Mouse (Mus musculus) c-Kit-negative CD71-positive TER-119-positive erythroid progenitor cells, embryonic 14.5 days (primary cell): ENCODE data around the gene Adamtsl4.
A peak's percentile ranks its signal among the peaks of the same experiment; 100 is the strongest.

Experiments
- DNase-seq: peaks from one replicate; pipeline ENCODE4 v3.0.0-alpha.2; 2013; ENCODE audit warnings: low read depth, low spot score

Adamtsl4 gene

DNA sequence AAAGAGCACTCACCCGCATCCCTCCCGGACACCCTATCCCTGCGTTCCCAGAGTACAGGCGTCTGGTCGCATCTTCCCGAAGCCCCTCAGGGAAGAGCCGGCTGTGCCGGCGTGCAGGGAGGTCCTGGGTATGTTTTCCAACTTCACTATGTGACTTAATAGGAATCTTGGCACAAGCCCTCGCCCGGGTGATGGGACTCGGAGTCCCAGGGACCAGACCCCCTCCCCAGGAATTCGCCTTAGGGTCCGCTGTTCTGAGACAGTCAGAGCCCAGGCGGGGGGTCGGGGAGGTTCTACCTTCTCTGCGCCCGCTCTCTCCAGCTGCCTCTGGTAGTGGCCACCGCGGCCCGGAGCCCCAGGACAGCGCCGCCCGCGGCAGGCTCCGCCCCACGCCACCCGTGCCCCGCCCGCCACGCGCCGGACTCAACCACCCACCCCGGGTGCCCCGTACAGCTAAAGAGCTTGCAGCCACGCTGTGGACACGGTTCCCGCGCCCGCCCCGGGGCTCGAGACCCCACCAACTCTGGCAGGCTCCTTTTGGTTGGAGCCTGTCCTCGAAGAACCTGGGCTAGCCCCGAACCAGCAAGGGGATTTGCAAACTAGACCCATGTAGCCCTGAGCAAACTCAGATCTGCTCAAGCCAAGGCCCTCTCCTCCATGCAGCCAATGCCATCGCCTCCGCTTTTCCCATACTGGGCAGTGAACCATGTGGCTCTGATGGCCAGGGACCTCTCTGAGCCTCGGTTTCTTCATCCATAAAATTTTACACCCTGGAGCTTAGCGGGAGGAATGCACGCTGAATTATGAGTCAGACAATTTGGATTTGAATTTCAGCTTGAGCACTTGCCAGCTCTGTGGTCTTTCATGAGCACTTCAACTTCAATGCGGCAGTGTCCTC is at the start of gene Adamtsl4:
Gene Adamtsl4 (minus strand): TSS at position 394 of the 898 bp plus-strand sequence.
- no peak for DNase-seq

DNA sequence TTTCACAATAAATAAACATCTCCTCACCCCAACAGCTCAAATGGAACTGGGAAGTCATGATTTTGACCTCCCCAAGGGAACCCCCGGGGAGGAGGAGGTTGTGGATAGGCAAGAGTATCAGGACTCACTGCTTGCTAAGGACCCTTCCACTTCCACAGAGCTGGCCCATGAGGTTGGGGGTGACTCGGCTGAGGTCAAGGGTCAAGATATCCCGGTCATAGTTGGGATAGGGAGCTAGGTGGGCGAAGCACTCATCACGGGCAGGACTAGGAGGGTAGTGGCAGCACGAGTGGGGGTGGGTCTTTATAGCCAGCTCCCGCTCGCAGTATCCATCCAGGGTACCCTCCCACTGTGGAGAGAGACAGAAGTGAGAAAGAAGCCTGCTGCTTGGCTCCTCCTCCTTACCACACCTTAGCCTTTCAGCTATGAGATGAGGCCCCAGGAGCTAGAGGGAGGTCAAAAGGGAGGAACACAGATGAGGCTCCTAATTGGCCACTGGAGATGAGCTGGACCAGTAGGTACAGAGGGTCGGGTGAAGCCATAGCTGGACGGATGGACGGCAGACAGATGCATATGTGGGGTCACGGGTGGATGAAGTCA is 47.5 kb upstream of the Adamtsl4 start:
- no peak for DNase-seq

- peak; percentile 31 for DNase-seq
Observed at GRCm38 (mm10) chr3:95734092-95734702, 46.5 kb upstream of the Adamtsl4 start.

DNA sequence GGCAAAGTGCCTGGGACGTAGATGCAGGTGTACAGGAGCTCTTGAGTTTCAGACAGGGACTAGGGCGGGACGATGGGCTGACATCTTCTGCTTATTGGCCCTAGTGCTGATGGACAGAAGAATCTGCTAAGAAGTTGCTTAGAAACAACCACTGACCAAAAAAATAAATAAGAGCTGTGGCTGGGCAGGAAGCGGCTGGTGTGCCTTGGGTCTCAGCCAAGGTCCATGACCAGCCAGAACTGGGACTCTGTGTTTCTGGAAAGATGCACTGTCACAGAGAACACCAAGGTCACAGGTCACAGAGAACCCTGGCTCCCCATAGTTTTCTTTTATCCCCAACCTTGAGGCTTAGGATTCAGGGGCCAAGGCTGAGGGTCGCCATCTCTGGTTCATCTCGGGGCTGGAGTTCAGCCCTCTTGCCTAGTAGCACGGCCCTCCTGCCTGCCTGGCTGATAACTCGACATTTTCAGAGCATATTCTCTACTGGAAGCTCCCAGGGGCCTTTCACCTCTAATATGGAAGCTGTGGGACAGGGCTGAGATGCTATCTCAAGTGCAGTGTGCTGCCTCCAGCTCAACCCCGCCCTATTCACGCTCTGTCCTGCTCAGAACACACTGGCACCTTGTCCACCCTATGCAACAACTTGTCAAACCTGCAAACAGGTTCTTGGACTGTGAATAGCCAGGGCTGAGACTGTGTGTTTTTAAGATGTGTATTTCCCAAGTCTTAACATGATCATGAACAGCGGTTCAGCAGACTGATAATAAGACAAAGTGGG is 45.2 kb upstream of the Adamtsl4 start:
- no peak for DNase-seq

DNA sequence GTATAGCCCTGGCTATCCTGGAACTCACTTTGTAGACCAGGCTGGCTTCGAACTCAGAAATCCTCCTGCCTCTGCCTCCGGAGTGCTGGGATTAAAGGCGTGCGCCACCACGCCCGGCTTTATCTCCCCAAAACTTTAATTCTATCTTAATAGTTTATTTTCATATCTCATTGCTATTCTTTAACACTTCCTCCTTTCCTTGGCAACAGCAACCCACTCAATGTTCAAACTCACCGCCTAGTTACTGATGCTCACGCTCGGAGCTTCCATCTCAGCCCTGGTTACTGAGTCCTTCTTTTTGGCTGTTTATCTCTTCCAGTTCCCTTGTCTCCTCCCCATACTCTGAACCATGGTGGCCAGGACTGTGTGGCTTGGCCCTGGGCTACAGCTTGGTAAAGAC is 44.6 kb upstream of the Adamtsl4 start:
- DNase-seq, result no peak

- no peak for DNase-seq
Observed at GRCm38 (mm10) chr3:95731802-95732201, 44.1 kb upstream of the Adamtsl4 start.

GRCm38 (mm10) chr3:95730431-95730830 is 42.7 kb upstream of the Adamtsl4 start:
- DNase-seq, result no peak

DNA sequence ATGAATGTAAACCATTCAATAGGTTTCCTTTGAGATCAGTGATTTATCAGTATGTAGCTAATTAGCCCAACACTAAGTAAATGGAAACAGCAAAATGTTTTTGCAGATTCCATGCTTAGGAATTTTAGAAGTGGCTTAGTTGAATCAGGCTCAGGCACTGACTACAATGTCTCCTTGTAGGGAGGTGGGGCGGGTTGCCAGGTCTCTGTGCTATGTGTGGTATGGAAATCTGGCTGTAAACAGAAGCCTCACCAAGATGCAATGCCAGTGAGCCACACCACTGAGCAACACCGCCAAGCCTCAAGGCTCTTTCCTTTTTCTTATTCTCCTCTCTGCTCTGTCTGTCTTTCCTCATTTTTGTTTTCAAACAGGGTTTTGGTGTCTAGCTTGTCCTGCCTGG is 41.2 kb upstream of the Adamtsl4 start:
- no peak for DNase-seq

- no peak for DNase-seq
Observed at GRCm38 (mm10) chr3:95726696-95727358, 39.1 kb upstream of the Adamtsl4 start.

- DNase-seq, result no peak
Observed at GRCm38 (mm10) chr3:95725863-95726262, 38.1 kb upstream of the Adamtsl4 start.

GRCm38 (mm10) chr3:95722386-95722785 is 34.7 kb upstream of the Adamtsl4 start:
- DNase-seq, result no peak

DNA sequence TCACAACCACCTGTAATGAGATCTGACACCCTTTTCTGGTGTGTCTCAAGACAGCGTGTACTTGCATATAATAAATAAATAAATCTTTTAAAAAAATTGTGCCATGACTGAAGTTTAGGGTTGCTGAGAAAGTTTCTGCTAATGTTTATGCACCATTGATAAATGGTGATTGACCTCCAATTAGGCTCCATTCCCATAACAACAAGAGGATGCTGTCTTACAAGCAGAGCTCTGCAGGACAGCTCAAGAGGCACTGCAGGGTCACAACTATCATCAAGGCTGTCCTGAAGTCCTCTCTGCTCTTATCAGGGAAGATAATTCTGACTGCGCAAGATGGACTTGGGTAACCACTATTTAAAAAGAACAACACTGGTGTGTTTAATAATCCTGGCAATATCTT is 30.4 kb upstream of the Adamtsl4 start:
- no peak for DNase-seq

DNA sequence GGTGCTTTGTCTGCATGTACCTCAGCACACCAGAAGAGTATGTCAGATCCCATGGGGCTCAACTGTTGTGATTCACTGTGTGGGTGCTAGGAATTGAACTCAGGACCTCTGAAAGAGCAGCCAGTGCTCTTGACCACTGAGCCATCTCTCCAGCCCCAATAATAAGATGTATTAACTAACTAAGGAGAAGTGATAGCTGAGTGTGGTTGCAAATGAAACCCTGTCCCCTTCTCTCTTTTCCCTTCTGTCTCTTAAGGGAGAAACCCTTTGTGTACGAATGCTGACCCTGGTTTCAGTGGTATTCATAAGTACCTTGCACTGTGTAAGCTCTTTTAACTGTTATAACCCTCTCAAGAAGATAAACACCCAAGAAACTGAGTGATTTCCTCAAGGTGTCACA is 28.4 kb upstream of the Adamtsl4 start:
- DNase-seq, result no peak

- DNase-seq, result no peak
Observed at GRCm38 (mm10) chr3:95709967-95710366, 22.2 kb upstream of the Adamtsl4 start.

GRCm38 (mm10) chr3:95709044-95709443 is 21.3 kb upstream of the Adamtsl4 start:
- DNase-seq, result no peak

DNA sequence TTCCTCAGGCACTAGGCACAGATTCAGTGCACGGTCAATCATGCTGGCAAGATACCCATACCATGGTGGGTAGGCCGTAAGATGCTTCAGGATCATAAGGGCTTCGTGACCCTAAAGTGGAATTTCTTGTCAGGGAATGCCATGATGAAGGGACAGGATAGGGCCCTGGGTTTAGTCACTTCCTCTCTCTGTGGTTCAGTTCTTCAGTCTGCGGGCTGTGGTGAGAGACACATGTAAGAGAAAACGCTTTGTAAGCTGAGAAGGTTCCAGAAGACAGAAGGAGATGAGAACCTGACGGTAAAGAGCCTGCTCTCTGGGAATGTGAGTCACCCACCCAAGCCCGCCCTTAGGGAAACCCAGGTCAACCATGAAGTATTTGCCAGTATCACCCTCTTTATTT is 19.8 kb upstream of the Adamtsl4 start:
- DNase-seq, result no peak

DNA sequence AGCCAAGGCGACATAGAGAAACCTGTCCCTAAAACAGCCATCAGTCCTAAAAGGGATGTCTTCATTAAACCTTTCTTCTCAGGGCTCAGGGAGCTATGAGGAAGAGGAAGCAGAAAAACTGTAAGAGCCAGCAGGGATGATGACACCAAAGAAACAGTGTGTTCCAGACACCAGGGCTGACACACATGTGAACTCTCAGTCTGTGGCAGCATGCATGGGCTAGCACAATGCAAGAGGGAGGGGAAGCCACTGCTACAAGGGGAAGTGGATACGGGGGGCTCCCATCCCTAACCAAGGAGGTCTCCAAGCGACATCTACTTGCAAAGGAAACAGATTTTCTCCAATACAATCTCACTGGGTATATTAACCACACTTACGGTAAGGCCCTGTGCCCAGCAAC is 18.6 kb upstream of the Adamtsl4 start:
- no peak for DNase-seq

DNA sequence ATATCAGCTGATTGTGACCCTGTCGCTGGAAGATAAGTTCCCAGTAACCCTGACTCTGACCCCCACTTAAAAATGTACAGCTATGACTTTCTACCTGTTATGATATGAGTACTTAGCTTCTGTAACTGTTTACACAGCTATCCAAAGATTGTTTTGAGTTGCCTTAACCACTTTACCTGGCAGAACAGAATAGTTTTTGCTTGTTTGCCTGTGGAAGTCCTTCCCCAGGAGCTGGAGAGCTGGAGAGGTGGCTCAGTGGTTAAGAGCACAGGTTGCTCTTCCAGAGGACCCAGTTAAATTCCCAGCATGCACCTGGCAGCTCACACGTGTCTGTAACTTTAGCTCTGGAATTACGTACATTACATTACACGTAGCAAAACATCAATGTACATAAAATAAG is 16.9 kb upstream of the Adamtsl4 start:
- no peak for DNase-seq

DNA sequence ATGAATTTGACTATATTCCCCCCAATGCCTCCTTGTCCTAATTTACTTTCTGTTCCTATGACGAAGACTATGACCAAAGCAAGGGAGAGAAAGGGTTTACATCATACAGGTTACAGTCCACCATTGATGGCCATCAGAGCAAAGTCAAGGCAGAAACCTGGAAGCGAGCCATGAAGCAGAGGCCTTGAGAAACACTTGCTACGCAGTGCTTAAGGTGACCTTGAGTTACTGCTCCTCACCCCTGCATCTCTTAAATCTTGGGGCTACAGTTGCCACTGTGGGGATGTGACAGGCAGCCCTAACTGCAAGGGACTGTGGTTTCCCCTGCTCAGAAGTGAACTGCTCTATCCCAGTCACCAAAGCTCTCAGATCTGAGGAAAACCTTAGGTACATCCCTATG is 15.6 kb upstream of the Adamtsl4 start:
- DNase-seq, result no peak

GRCm38 (mm10) chr3:95701877-95702540 is 14.3 kb upstream of the Adamtsl4 start:
- no peak for DNase-seq

DNA sequence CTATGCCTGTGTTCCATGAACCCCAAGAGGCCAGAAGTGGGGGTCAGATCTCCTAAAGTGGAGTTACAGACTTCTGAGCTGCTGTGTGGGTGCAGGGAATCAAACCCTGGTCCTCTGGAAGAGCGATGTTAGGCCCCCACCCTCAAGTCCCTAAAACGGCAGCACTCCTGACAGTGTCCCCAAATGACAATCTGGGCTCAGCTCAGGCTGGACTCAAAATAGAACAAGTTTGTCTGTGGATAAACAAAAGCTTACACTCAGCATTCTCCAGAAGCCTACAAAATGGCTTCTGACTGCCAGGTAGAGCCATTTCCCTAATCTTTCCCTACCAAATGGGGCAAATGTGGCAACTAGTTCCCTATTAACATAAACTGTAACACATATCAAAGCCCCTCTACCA is 13.4 kb upstream of the Adamtsl4 start:
- DNase-seq, result no peak
